Mouse (Mus musculus) thymus, postnatal 10 days (tissue): ENCODE data around the gene Lat2.

Source experiments
- DNase-seq, 2 experiments: peaks; one replicate each; pipeline ENCODE4 v3.0.0; 2021; ENCODE audit warnings: low spot score in 2 of 2

Gene Lat2

DNA sequence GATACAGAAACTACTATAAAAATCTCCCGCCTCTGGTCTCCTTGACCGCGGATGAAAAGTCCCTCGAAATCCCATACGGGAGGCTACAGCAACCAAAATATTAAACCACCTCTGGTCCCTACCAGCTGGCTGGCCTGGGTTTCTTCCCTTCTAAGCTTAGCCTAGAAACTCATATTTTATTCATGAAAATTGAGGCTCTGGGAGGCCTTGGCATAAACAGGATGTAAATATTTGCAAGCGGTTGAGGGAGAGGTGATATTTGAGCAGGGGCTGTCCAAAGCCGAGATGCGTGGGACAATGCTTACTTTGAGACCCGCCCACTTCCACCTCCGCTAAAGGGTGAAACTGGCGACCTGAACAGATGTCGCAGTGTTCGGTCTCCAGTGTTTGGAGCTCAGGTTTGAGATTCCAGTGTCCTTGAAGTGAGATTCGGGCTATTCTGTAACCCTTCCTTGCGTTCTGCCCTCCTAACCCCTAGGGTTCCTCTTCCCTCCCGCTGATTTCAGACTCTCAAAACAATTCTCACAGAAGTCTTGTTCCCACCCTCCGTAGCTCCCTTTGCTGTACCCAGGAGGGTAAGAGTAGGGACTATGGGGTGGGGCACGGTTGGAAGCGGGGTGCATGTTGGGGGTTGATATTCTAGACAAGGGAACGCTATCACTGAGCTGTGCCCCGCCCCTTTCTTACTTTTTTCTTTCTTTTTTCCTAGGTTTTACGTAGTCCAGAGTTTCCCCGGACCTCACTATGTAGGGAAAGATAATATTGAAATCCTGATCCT lies 42.9 kb downstream of the Lat2 start:
- DNase-seq, result peak in 1 of 2 experiments; percentile 18

DNA sequence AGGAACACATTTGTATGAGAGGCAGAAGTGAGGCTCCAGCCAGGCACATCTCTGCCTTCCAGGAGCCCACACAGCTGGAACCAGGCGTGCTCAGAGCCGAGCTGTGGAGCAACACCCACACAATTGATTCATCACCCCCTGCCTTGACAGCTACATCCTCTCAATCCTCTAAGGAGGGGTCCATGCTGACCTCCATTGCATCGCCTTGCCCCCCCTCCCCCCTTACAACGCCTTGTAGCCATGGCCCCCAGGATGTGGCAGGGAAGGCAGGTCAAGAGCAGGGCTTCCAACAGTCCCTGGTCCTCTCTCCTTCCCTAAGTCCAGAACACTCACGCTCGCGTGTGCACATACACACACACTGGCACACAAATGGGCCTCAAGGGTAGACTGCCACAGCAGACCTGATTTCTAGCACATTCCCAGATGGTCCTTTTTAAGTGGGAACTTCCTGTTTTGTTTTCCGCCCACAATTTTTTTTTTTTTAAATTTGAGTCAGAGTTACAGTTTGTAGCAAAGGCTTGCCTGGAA lies 45.8 kb downstream of the Lat2 start:
- no peak for DNase-seq

DNA sequence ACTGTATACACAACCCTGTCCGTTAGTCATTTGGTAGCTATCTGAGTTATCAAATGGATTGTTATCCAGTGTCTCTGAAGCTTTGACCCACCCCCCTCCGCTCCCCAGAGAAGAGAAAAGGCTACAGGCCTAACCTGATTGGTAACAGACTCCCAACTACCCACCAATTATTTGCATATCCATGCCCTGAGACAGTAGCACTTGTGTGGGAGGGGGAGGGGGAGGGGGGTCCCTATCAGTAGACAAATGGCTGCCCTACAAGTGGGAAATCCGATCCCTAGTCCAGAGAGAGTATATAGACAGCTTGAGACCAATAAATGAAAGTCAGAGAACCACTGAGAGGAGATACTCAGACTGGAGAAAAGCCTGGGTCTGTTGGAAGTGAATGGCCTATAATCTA lies 46.8 kb downstream of the Lat2 start:
- no peak for DNase-seq

DNA sequence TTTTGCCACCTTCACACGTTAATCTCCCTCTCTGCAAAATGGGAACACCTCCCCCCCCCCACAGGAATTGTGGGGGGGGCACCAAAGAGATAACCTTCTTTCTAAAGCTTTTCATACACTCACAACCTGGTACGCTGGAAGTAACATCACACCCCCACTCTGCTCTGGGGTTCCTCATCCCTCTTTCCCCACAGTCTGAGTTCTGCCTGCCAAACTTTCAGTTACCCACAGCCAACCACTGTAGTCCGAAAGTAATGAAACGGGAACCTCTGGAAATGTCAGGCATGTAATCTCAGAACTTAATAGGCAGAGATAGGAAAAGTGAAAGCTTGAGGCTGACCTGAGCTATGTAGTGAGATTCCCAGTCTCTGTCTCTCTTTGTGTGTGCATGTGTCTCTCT lies 47.4 kb downstream of the Lat2 start:
- no peak for DNase-seq

DNA sequence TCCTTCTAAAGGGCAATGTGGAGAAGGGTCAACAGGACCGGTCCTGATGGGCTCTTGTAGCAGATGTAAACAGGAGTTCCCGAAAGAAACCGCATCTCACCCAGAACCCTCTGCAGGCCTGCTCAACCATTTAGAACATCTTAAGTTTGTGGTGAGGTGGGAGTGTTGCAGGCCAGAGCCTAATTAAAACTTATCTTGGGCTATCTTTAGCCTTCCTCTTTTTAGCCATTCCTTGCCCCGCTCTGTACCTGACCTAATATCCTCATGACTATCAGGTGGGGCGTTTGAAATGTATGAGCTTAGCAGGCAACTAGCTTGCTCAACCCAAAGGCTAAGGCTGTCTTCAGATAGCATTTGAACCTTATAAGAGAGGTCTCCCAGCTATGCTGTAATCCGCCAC lies 49.1 kb downstream of the Lat2 start:
- no peak for DNase-seq

DNA sequence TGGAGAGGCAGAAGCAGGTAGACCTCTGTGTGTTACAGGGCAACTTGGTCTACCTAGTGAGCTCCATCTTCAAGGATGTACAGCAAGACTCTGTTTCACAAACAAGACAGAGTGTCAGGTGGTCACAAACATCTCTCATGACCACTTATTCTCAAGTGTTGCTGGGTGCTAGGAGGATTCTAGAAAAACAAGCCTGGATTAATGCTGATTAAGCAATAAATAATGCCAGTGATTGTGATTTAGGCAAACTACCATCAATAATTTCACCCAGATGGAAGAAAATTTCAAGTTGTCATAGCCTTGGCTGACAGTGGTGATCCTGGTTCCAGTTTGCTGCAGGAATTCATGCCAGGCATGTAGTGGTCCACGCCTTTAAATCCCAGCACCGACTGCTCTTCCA lies 50.6 kb downstream of the Lat2 start:
- DNase-seq, result no peak

DNA sequence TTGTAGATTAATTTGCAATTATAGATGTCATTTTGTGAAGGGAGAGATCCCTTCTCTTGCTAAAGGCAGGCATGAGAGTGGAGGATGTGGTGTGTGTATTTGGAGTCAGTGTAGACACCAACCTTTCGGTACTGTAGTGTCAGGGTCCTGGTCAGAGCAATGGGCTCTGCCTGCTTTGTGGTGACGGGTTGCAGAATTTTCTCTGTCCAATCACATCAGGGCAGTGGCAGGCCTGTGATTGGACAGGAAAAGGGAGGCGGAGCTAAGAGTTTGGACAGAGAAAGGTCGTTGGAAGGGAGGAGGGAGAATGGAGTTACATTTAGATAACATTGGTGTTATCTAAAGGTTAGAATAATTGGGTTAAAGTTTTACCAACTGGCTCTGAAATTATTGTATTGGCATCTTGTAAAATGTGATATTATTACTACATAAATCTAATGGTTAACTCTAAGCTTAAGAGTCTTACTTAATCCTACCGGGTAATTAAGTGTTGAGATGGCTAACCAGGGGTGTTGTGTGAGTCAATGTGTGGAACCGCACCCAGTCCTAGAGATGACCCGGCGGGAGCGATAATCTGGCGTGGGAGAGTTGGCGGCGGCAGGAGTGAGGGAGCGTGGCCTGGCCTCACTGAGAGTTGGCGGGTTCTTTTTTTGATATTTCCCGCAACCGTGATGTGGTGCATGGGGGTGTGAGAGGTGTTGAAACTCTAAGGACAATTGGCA lies 54.2 kb downstream of the Lat2 start:
- no peak for DNase-seq

DNA sequence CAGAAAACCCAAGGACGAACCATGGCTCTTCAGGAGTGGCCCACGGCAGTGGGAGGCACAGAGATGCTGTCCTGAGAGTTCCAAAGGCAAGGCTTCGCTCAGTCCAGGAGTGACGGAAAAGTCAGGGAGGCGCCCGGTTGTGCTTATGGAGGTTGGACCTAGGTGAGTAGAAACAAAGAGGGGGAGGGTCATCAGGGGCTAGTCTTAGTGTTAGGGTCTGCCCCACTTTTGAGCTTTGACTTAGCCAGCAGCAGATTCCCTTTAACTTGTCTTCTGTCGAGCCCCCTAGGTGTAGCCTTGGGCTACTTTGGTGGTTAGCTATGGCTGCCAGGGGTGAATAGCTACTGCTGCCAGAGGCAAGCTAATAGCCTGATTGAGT lies 54.8 kb downstream of the Lat2 start, which contains the start of gene Syna:
Gene Syna (minus strand): TSS at position 101 of the 379 bp plus-strand sequence.
- no peak for DNase-seq

DNA sequence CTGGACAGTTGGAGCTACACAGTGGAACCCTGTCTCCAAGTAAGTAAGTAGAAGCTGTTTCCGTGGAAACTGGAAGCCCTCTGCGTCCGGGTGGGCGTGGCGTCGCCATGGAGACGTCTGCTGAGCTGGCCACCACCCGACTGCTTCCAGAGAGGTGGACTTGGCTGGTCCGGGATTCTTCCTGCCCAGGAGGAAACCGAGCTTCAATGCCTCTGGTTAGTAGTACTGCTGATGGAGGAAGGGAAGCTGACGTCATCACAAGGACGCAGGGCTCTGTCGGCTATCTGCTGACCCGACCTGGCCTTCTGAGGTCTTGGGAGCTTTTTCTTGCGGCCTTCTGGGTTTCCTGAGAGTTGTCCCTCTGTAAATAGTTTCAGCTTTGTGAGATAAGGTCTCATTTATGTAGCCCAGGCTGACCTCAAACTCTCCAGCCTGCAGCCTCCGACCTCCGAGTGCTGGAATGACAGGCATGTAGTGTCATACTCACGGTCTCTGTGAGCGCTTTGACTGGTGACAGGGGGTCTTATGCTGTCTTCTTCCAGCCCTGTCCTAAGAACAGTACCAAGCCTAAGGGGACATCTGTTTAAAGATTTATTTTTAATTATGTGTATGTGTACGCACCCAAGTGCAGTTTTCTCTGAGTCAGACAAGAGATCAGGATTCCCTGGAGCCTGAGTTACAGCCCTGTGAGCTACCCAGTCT lies 59.2 kb downstream of the Lat2 start:
- peak; percentile 16 to 28 for DNase-seq

DNA sequence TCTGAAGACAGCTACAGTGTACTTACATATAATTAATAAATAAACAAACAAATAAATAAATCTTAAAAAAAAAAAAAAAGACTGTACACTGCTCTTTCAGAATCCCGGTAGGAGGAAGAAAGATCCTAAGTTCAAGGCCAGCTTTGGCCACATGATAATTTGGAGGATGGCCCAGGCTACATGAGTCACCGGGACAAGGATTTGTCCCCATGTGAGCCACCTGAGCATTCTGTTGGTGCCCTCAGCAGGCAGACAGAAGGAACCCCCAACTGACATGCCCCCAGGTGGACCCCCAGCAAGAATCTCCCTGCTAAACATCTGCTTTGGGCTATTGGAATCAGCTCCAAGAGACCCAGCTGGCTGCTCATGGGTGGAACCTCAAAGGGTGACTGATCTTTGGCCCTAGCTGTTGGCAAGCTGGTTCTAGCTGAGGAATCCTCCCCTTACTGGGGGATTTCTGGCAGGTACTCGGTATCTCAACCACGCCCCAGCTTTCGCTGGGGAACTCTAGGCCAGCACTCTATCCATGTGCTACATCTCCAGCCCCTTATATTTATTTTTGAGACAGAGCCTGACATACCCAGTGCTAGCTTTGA lies 60.8 kb downstream of the Lat2 start:
- DNase-seq, result no peak

DNA sequence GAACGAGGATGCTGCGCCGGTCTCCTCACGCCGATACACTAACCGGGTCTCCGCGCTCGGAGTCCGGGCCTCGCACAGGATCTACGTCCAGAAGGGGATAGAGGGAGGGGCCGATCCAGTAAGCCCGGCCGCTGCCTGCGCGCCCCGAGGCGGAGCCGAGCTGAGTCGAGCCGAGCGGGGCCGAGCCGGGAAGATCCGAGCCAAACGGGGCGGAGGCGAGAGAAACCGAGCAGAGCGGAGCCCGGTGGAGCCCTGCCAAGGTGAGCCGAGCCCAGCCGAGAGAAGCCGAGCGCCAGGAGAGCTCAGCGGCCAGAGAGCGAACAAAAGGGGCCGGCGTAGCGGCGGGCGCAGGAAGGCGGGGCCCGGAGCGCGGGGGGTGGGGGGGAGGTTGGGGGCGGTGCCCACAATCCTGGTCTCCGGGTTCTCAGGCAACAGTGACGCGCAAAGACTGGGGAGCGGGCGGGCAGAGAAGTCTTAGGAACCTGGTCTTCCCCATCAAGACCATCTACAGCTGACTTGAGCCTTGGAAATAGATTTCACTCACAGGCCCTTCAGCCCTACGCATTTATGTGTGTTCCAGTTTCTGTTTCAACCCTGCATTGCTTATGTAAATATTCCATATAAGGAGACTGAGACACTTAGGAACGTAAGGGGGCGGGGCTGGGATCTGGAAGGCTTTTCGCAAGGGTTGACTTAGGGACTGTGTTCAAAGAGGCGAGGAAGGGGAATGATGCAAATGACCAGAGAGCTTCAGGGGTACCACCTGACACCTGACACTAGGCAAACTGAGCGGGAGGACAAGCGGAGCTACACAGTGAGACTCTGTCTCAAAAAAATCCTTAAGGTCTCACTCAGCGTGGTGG lies 62.5 kb downstream of the Lat2 start, which contains the start of gene Clip2:
Gene Clip2 (minus strand): TSS at position 325 of the 863 bp plus-strand sequence.
- peak; percentile 82 to 88 for DNase-seq

DNA sequence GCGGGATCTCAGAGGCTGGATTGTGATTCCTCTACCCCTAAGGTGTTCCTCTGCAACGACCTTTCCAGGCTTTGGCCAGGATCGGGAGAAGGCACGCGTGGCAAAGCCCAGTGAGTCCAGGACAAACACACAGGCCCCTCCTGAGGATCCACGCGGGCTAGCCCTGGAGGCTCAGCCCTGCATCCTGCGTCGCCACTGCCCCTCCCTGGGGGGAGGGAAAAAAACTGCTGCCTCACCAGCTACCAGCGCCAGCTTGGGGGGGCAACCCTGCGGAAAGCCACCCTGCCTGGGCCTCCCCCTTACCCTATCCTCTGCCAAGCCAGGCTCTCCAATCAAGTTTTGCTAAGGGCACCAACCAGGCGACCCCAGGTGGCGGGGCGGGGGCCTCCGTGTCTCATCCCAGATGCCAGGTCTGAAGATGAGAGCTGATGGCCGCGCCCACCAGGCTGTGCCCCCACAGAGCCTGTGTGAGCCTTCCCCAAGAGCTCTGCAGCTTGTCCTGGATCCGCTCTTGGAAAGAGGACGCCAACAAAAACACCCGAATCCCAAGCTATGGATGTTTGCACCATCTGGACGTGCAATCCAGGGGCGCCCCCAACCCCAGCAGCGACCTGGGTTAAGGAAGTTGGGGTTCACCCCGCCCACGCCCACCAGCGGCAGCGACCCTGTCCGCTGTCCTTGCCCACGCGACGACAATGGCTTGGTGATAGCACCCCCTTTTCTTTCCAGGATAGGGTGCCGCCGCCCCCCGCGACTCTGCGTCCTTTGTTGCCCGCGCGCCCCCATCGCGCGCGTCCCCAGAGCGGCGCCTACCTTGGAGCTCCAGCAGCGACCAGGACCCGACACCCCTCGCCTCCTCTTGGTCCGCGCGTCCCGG lies 63.4 kb downstream of the Lat2 start:
- DNase-seq, result peak; percentile 51 to 53

DNA sequence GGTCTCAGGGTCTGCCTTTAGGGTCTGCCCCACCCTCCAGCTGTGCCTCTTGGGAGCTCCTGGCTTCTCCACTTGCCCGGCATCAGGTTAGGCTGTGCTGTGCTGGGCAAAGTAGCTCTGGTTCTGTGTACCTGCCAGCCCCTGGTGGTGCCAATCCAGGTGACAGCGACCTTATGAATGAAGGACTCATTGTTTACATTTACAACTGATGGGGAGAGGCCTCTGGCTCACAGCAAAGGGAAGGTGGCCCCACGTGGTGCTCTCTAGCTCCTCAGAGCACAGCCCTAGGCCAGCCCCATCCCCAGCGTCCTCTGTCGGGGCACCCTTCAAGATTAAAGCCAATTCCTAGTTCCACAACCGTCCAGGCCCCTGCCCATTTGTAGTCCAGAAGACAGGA lies 64.0 kb downstream of the Lat2 start:
- DNase-seq, result no peak
